Mouse (Mus musculus): ENCODE measurements around the gene Psmd12. TPM values are rescaled to one million over a fixed set of nuclear protein-coding genes. Genes with fewer than 3 reads are reported as not detected.

The Psmd12 gene
- polyA plus RNA-seq, 1 experiment from 2014 or later, result 92.6 TPM

DNA sequence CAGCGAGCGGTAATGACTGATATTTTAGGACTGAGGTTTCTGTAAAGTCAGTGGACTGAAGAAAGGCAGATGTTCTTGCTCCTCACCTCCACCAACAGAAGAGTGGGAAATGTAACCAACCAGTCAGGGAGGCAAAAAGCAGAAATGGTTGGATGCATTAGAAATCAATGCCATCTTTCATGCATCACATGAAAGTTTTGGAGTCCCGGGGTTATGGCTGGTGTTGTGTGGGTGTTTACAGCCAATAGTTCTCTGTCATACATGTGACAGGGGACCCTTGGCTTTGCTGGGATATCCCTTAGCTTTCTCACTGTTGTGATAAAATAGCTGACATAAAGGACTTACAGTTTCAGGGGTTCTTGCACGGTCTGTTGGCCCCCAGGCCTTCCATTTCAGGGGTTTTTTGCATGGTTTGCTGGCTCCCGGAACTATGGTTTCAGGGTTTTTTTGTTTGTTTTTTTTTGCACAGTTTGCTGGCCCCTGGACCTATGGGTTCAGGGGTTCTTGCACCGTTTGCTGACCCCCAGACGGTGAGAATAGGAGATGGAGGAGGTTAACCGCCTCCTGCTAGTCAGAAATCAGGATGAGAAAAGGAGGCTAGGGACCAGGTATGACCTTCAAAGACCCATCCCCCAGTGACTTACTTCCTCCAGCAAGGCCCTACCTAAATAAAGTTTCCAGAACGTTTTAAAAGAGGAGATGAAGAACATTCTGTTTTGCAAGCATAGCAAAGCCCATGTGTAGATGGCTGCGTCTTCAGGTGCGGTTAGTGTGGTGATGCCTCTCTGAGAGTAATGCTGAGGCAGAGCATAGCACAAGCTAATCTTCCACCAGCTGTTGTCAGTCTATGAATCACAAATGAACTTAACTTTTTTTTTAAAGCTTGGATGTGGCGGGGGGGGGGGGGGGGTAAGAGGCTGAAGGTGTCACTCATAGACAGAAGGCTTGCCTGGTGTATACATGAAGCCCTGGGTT is 35.9 kb upstream of the Psmd12 start:
- ATAC-seq, result no peak
- TF ChIP-seq EP300 (IDR thresholded peaks at IDR 0.05), result no peak
- no peak for TF ChIP-seq CTCF (IDR thresholded peaks at IDR 0.05)
- Histone ChIP-seq H3K27me3 (replicated peaks; ENCODE audit: insufficient read depth, low read length) (no peaks in the 10 kb centered on the region), H3K9me3 (ENCODE audit: low read length) (no peaks in the 10 kb centered on the region), H3K36me3 (ENCODE audit: insufficient read depth, low read length) (no peaks in the 10 kb centered on the region), H3K4me1 (ENCODE audit: insufficient read depth, low read depth, low read length) (no peaks in the 10 kb centered on the region), H3K4me3 (ENCODE audit: low read depth, low read length) (no peak overlapping the region), H3K9ac (replicated peaks; ENCODE audit: low read depth) (no peak overlapping the region), H3K27ac (ENCODE audit: low read length) (no peak overlapping the region), H3K4me2 (replicated peaks; ENCODE audit: low read depth, low read length) (no peak overlapping the region)
- WGBS, result 73% methylated on average over 12 of the region's 12 CpGs
- DNase-seq (ENCODE audit: low spot score), result no peak

DNA sequence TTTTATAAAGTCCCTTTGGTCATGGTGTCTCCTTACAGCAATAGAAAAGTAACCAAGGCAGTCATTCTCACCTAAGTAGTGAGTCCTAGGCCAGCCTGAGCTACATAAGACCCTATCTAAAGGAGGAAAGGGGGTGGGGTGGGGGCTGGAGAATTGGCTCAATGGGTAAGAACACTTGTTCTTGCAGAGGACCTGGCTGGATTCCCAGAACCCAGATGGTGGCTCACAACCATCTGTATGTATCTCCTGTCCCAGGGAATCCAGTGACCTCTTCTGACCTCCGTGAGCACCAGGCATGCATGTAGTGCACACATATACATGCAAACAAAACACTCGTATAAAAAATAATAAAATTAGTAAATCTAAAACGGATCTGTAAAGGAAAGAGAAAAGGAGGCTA is 33.6 kb upstream of the Psmd12 start:
- DNase-seq (ENCODE audit: low spot score) (no peak), ATAC-seq (no peak)
- WGBS, result 88% methylated on average over 3 of the region's 3 CpGs
- Histone ChIP-seq H3K9me3 (ENCODE audit: low read length) (no peaks in the 10 kb centered on the region), H3K4me2 (replicated peaks; ENCODE audit: low read depth, low read length) (no peak overlapping the region), H3K36me3 (ENCODE audit: insufficient read depth, low read length) (no peaks in the 10 kb centered on the region), H3K9ac (replicated peaks; ENCODE audit: low read depth) (no peak overlapping the region), H3K4me3 (ENCODE audit: low read depth, low read length) (no peak overlapping the region), H3K4me1 (ENCODE audit: insufficient read depth, low read depth, low read length) (no peaks in the 10 kb centered on the region; the same call in 1 of the 2 replicates), H3K27ac (ENCODE audit: low read length) (no peak overlapping the region), H3K27me3 (replicated peaks; ENCODE audit: insufficient read depth, low read length) (no peaks in the 10 kb centered on the region)
- TF ChIP-seq CTCF (IDR thresholded peaks at IDR 0.05), result no peak
- TF ChIP-seq EP300 (IDR thresholded peaks at IDR 0.05), result no peak

DNA sequence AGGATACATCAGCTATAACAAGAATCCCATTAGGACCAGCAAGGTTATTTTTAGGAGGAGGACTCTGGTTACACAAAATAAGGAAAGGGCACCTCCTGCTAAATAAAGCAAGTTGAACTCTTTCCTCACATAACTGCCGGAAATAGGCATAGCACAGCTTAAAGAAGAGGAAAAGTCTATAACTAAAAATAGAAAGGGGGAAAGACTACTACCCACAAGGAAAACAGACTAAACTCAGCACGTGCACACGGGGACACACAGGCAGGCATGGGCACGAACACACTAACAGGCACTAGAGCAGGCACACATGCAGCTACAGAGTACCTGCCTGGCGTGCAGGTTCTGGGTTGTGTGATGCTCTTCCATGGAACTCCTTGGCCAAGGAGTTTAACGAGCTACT is 32.6 kb upstream of the Psmd12 start:
- Histone ChIP-seq H3K27ac (ENCODE audit: low read length) (no peak overlapping the region), H3K9ac (replicated peaks; ENCODE audit: low read depth) (no peak overlapping the region), H3K9me3 (ENCODE audit: low read length) (no peaks in the 10 kb centered on the region), H3K36me3 (ENCODE audit: insufficient read depth, low read length) (no peaks in the 10 kb centered on the region), H3K27me3 (replicated peaks; ENCODE audit: insufficient read depth, low read length) (no peaks in the 10 kb centered on the region), H3K4me3 (ENCODE audit: low read depth, low read length) (no peak overlapping the region), H3K4me2 (replicated peaks; ENCODE audit: low read depth, low read length) (no peak overlapping the region), H3K4me1 (ENCODE audit: insufficient read depth, low read depth, low read length) (no peaks in the 10 kb centered on the region; the same call in 1 of the 2 replicates)
- TF ChIP-seq CTCF (IDR thresholded peaks at IDR 0.05) (no peak), EP300 (IDR thresholded peaks at IDR 0.05) (no peak)
- no peak for DNase-seq (ENCODE audit: low spot score)
- WGBS, result 54% methylated on average over 6 of the region's 6 CpGs
- no peak for ATAC-seq

DNA sequence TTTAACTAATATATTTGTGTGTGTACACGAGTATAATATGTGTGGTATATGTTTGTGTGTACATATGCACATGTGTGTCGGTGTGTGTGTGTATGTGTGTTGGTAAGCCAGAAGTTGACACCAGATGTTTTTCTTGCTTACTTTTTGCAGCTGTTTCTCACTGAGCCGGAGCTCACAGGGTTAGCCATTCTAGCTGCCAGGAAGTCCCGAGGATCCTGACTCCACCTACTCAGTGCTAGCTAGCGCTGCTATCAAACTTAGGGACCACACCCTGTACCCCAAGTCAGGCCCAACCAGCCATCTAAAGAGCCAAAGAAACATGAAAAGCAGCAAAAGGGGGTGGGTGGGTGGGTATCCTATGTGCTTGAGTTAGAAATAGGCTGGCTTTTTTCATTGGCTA is 31.9 kb upstream of the Psmd12 start:
- DNase-seq (ENCODE audit: low spot score) (no peak), ATAC-seq (no peak)
- H3K4me3 ChIP-seq (ENCODE audit: low read depth, low read length), result no peak overlapping the region
- no peak overlapping the region for H3K4me2 ChIP-seq (replicated peaks; ENCODE audit: low read depth, low read length)
- no peaks in the 10 kb centered on the region; the same call in 1 of the 2 replicates for H3K4me1 ChIP-seq (ENCODE audit: insufficient read depth, low read depth, low read length)
- H3K27ac ChIP-seq (ENCODE audit: low read length), result no peak overlapping the region
- no peaks in the 10 kb centered on the region for H3K36me3 ChIP-seq (ENCODE audit: insufficient read depth, low read length)
- no peaks in the 10 kb centered on the region for H3K27me3 ChIP-seq (replicated peaks; ENCODE audit: insufficient read depth, low read length)
- no peak for TF ChIP-seq CTCF (IDR thresholded peaks at IDR 0.05)
- TF ChIP-seq EP300 (IDR thresholded peaks at IDR 0.05), result no peak
- no peak overlapping the region for H3K9ac ChIP-seq (replicated peaks; ENCODE audit: low read depth)
- H3K9me3 ChIP-seq (ENCODE audit: low read length), result no peaks in the 10 kb centered on the region
- WGBS, result 40% methylated on average over 5 of the region's 5 CpGs

DNA sequence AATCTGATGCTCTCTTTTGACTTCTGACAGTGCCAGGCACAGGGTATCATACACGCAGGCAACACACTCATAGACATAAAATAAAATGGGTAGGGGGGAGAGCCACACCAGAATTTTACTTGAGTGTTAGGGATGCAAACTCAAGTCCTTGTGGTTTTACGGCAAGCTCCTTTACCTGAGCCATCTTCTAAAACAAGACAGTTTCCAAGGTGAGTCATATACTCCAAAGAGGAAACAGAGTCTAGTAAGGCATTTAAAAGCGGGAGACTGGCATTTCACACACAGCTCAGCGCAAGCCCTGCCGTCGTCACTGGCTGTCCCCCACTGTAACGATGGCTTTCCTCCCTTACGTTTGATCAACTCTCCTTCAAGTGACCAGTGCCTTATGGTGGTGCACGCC is 31.4 kb upstream of the Psmd12 start:
- no peaks in the 10 kb centered on the region; the same call in 1 of the 2 replicates for H3K4me1 ChIP-seq (ENCODE audit: insufficient read depth, low read depth, low read length)
- no peak overlapping the region for H3K27ac ChIP-seq (ENCODE audit: low read length)
- 79% methylated on average over 9 of the region's 9 CpGs for WGBS

DNA sequence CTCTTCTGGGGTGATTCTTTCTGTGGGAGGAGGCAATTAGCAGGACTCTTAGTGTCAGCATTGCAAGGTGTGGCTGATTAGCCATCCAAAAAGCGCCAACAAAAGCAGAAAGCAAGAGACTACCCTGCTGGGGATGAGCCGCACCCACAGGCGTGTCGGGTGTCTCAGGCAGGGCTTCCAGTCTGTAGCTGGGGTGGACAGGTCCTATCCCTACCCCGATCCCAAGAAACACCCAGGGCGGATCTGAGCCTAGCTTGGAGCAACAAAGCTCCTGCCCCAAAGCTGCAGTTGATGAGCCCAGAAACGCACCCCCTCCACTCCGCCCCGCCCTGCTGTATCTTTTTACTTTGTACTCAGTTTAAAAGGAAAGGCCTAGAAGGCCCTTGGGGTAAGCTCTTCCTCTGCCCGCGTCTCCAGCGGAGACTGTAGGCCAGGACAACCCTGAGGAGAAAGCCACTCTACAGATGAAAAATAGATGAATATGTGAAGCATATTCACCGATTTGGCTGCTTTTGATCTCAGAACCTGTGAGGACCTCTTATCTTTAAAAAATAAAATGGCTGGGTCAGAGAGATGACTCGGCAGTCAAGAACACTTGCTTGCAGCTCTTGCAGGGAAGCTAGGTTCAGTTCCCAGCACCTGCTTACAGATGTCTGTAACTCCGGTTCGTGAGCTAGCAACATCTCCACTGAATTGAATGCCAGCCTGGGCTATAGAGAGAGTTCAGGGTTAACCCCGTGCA is 29.9 kb upstream of the Psmd12 start:
- Histone ChIP-seq H3K4me1 (ENCODE audit: insufficient read depth, low read depth, low read length) (no peaks in the 10 kb centered on the region; the same call in 1 of the 2 replicates), H3K27me3 (replicated peaks; ENCODE audit: insufficient read depth, low read length) (no peaks in the 10 kb centered on the region), H3K4me2 (replicated peaks; ENCODE audit: low read depth, low read length) (no peak overlapping the region), H3K36me3 (ENCODE audit: insufficient read depth, low read length) (no peaks in the 10 kb centered on the region), H3K9me3 (ENCODE audit: low read length) (no peaks in the 10 kb centered on the region), H3K9ac (replicated peaks; ENCODE audit: low read depth) (no peak overlapping the region), H3K27ac (ENCODE audit: low read length) (no peak overlapping the region), H3K4me3 (ENCODE audit: low read depth, low read length) (no peak overlapping the region)
- 74% methylated on average over 17 of the region's 17 CpGs for WGBS
- no peak for TF ChIP-seq CTCF (IDR thresholded peaks at IDR 0.05)
- no peak for TF ChIP-seq EP300 (IDR thresholded peaks at IDR 0.05)
- ATAC-seq, result peak; percentile 17; the same call in 1 of the 2 replicates
- no peak for DNase-seq (ENCODE audit: low spot score)

More for the DNA sequence above, 31.4 kb upstream of the Psmd12 start:
- no peak overlapping the region for H3K4me3 ChIP-seq (ENCODE audit: low read depth, low read length)
- TF ChIP-seq EP300 (IDR thresholded peaks at IDR 0.05) (no peak), CTCF (IDR thresholded peaks at IDR 0.05) (no peak)
- no peak overlapping the region for H3K4me2 ChIP-seq (replicated peaks; ENCODE audit: low read depth, low read length)
- H3K9ac ChIP-seq (replicated peaks; ENCODE audit: low read depth), result no peak overlapping the region
- H3K36me3 ChIP-seq (ENCODE audit: insufficient read depth, low read length), result no peaks in the 10 kb centered on the region
- no peaks in the 10 kb centered on the region for H3K9me3 ChIP-seq (ENCODE audit: low read length)
- DNase-seq (ENCODE audit: low spot score) (no peak), ATAC-seq (no peak)
- H3K27me3 ChIP-seq (replicated peaks; ENCODE audit: insufficient read depth, low read length), result no peaks in the 10 kb centered on the region
